Mouse (Mus musculus) left cerebral cortex, adult 2 months (tissue): ENCODE measurements around the gene Cyb5d1. TPM values are rescaled to one million over a fixed set of nuclear protein-coding genes. Genes with fewer than 3 reads are reported as not detected.

ENCODE experiments used
- DNase-seq, 2 experiments: peaks; one replicate each; pipeline ENCODE4 v3.0.0; 2021 to 2022; ENCODE audit warnings: low spot score in 2 of 2, mixed read lengths in 1 of 2; ENCODE audit errors: extremely low spot score in 1 of 2
- H3K27ac ChIP-seq: fragments of 200-600 bp; 2 replicates; pipeline ENCODE4 v1.8.1; 2022
- H3K4me3 ChIP-seq: fragments of 200-600 bp; 2 replicates; pipeline ENCODE4 v1.8.1; 2022
- CTCF ChIP-seq: fragments of 200-600 bp; IDR thresholded peaks from 2 replicates; pipeline ENCODE4 v1.8.1; 2022; ENCODE audit warnings: antibody characterized with exemption, mild to moderate bottlenecking, moderate library complexity
- intact Hi-C: fragments of 180-260 bp; cut with DNase I; formaldehyde crosslinking; loops from one replicate; pipeline ENCODE4 v1.15.1; 2025
- total RNA-seq, 2 experiments: library from RNA; stranded (reverse); gene quantifications; 2 replicates each; pipeline ENCODE4 v1.2.3; 2021

Cyb5d1 gene
- total RNA-seq, 2 experiments from 2014 or later, result 40.7 to 45.6 TPM

- intact Hi-C loops, result loop anchor here (1.0 to 2.0 kb wide), 3 partner anchors 25 to 51 kb away; partner anchors contain the start of genes Cntrob, Rnf227 and Trappc1
- Histone ChIP-seq H3K27ac (peak overlapping the region; percentile 91), H3K4me3 (peak overlapping the region; percentile 91)
- no peak for DNase-seq
- TF ChIP-seq CTCF, result no peak
Measured at GRCm38 (mm10) chr11:69365722-69366121, 29.7 kb downstream of the Cyb5d1 start.

- TF ChIP-seq CTCF, result no peak; the same call in 1 of the 2 replicates
- Histone ChIP-seq H3K27ac (peak overlapping the region; percentile 91), H3K4me3 (peak overlapping the region; percentile 4)
- intact Hi-C loops, result loop anchor here (2.0 kb wide), 1 partner anchor 52 kb away; no protein-coding TSS in a partner anchor
- DNase-seq, result peak; percentile 87 to 88
Measured at GRCm38 (mm10) chr11:69364910-69365309, 30.5 kb downstream of the Cyb5d1 start.

- Histone ChIP-seq H3K27ac (peak overlapping the region; percentile 91), H3K4me3 (peak overlapping the region; percentile 4)
- TF ChIP-seq CTCF, result no peak
- no peak for DNase-seq
- intact Hi-C loops, result loop anchor here (2.0 kb wide), 1 partner anchor 52 kb away; no protein-coding TSS in a partner anchor
Measured at GRCm38 (mm10) chr11:69364376-69364775, 31.1 kb downstream of the Cyb5d1 start.

- no peak; the same call in 1 of the 2 replicates for TF ChIP-seq CTCF
- no peak overlapping the region for H3K4me3 ChIP-seq
- no peak for DNase-seq
- no peak overlapping the region for H3K27ac ChIP-seq
- intact Hi-C loops, result no loop called here
Measured at GRCm38 (mm10) chr11:69362479-69362878, 33.0 kb downstream of the Cyb5d1 start.

- no peak for DNase-seq
- TF ChIP-seq CTCF, result no peak
- Histone ChIP-seq H3K27ac (no peak overlapping the region), H3K4me3 (no peak overlapping the region)
- intact Hi-C loops, result no loop called here
Measured at GRCm38 (mm10) chr11:69362021-69362420, 33.4 kb downstream of the Cyb5d1 start.

GRCm38 (mm10) chr11:69357690-69358089 is 37.7 kb downstream of the Cyb5d1 start:
- intact Hi-C loops, result no loop called here
- Histone ChIP-seq H3K4me3 (no peak overlapping the region), H3K27ac (no peak overlapping the region)
- TF ChIP-seq CTCF, result no peak
- no peak for DNase-seq

GRCm38 (mm10) chr11:69356544-69356943 is 38.9 kb downstream of the Cyb5d1 start:
- no peak overlapping the region for H3K4me3 ChIP-seq
- TF ChIP-seq CTCF, result no peak
- H3K27ac ChIP-seq, result no peak overlapping the region
- no peak for DNase-seq
- intact Hi-C loops, result no loop called here

GRCm38 (mm10) chr11:69346441-69346840 is 49.0 kb downstream of the Cyb5d1 start:
- intact Hi-C loops, result no loop called here
- Histone ChIP-seq H3K27ac (no peak overlapping the region), H3K4me3 (no peak overlapping the region)
- DNase-seq, result no peak
- TF ChIP-seq CTCF, result no peak

Other genes with a start within 250 kb of the Cyb5d1 start
- 1 to 10 TPM; 8.7 to 9.8 TPM for gene Alox12b, start 238.6 kb downstream of the Cyb5d1 start, total RNA-seq
- 1 to 10 TPM; 6.1 to 6.4 TPM for gene Alox8, start 197.8 kb downstream of the Cyb5d1 start, total RNA-seq
- 1 to 10 TPM; 1.0 to 1.3 TPM for gene Gucy2e, start 158.6 kb downstream of the Cyb5d1 start, total RNA-seq
- 10 to 100 TPM; 19.2 to 27.1 TPM for gene Cntrob, start 71.9 kb downstream of the Cyb5d1 start, total RNA-seq
- gene Trappc1, start 71.7 kb downstream of the Cyb5d1 start, total RNA-seq, result 10 to 100 TPM; 58.8 to 60.1 TPM
- 10 to 100 TPM; 95.5 to 95.8 TPM for gene Kcnab3, start 69.4 kb downstream of the Cyb5d1 start, total RNA-seq
- 100 to 1,000 TPM; 170 to 181 TPM for gene Rnf227, start 55.2 kb downstream of the Cyb5d1 start, total RNA-seq
- gene Chd3, start 26.2 kb downstream of the Cyb5d1 start, total RNA-seq, result 100 to 1,000 TPM; 406 to 416 TPM
- gene Naa38, start 144 bp downstream of the Cyb5d1 start, total RNA-seq, result 100 to 1,000 TPM in 1 of 2 experiments, 10 to 100 TPM in 1; 94.0 to 113 TPM
- gene Tmem88, start 2.6 kb upstream of the Cyb5d1 start, total RNA-seq, result 1 to 10 TPM; 2.9 to 3.8 TPM
- gene Kdm6b, start 18.0 kb upstream of the Cyb5d1 start, total RNA-seq, result 10 to 100 TPM; 31.1 to 45.3 TPM
- 1 to 10 TPM; 2.7 to 3.7 TPM for gene Dnah2, start 153.5 kb upstream of the Cyb5d1 start, total RNA-seq
- 10 to 100 TPM; 46.6 to 63.0 TPM for gene Efnb3, start 164.6 kb upstream of the Cyb5d1 start, total RNA-seq
- gene Wrap53, start 184.6 kb upstream of the Cyb5d1 start, total RNA-seq, result 10 to 100 TPM in 1 of 2 experiments, 1 to 10 TPM in 1; 7.6 to 10.5 TPM
- gene Trp53, start 184.7 kb upstream of the Cyb5d1 start, total RNA-seq, result 10 to 100 TPM; 23.7 TPM
- 100 to 1,000 TPM; 411 to 429 TPM for gene Atp1b2, start 210.3 kb upstream of the Cyb5d1 start, total RNA-seq
- not detected for gene Shbg, start 222.3 kb upstream of the Cyb5d1 start, total RNA-seq
- 10 to 100 TPM in 1 of 2 experiments, 1 to 10 TPM in 1; 9.9 to 13.7 TPM for gene Sat2, start 226.4 kb upstream of the Cyb5d1 start, total RNA-seq
- gene Fxr2, start 237.4 kb upstream of the Cyb5d1 start, total RNA-seq, result 100 to 1,000 TPM; 146 TPM